Mouse (Mus musculus) heart, adult 8-10 months (tissue): ENCODE measurements around the gene Krt24. TPM values are rescaled to one million over a fixed set of nuclear protein-coding genes. Genes with fewer than 3 reads are reported as not detected.
"Not testable (repeated sequence)": the region's sequence is repeated elsewhere in the genome, so short reads cannot be mapped to it uniquely, and the experiment has no call there.

ENCODE experiments used
- DNase-seq: peaks from one replicate; pipeline ENCODE4 v3.0.0; 2022; ENCODE audit warnings: low spot score
- total RNA-seq, 4 experiments: library from RNA; stranded (reverse); gene quantifications; 2 replicates each; pipeline ENCODE4 v1.2.4; 2022

The Krt24 gene
- total RNA-seq, 4 experiments from 2014 or later = not detected

GRCm38 (mm10) chr11:99252671-99253070 is 32.4 kb downstream of the Krt24 start:
- DNase-seq = no peak

- no peak for DNase-seq
Measured at GRCm38 (mm10) chr11:99250666-99251065, 34.4 kb downstream of the Krt24 start.

DNA sequence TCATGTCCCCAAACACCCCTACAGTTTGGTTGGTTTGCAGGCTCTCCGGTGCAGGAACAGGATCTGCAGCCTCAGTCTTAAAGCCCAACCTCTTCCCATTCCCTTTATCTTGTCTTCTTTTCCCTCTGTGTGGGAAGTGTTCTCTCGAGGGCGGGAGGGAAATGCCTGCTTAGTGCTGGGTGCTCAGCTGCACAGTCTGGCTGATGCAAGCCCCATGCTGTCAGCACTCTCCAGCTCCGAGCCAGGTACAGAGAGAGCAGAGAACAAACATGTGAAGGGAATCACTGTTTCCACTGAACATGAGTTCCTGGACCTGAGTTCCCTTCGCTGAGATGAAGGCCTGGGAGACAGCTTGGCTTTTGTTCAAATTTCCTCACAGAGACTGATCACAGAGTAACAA is 34.8 kb downstream of the Krt24 start:
- DNase-seq = no peak

DNA sequence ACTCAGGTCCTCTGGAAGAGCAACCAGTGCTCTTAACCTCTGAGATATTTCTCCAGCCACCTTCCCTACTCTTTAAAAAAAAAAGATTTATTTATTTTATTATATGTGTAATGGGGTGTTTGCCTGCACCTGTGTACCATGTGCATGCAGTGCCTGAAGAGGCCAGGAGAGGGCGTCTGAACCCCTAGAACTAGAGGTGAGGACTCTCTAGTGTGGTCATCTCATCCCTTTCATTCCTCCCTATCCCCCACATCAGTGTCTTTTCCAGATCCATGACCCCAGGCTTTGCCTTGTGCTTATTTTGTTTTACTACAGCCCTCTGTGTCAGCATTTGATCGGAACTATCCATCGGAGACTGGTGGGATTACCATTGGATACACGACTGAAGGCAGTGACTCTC is 35.9 kb downstream of the Krt24 start:
- no peak for DNase-seq

- DNase-seq = no peak
Measured at GRCm38 (mm10) chr11:99247916-99248315, 37.1 kb downstream of the Krt24 start.

DNA sequence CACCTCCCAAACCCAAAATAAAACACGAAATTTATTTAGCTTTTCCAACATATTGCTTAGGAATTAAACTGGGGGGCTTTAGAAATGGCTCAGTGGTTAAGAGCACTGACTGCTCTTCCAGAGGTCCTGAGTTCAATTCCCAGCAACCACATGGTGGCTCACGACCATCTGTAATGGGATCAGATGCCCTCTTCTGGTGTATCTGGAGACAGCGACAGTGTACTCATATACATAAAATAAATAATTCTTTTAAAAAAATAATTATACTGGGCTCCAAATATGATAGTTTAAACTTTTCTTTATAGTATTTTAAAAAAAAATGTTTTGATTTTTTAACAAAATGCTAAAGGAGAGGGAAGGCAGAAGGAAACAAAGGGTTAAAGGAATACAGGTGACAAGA is 40.5 kb downstream of the Krt24 start:
- not testable (repeated sequence) for DNase-seq

- DNase-seq = peak; percentile 27
Measured at GRCm38 (mm10) chr11:99243820-99244374, 41.2 kb downstream of the Krt24 start, which contains the start of gene Krt222. Krt222 (minus strand) TSS chr11:99244085.

DNA sequence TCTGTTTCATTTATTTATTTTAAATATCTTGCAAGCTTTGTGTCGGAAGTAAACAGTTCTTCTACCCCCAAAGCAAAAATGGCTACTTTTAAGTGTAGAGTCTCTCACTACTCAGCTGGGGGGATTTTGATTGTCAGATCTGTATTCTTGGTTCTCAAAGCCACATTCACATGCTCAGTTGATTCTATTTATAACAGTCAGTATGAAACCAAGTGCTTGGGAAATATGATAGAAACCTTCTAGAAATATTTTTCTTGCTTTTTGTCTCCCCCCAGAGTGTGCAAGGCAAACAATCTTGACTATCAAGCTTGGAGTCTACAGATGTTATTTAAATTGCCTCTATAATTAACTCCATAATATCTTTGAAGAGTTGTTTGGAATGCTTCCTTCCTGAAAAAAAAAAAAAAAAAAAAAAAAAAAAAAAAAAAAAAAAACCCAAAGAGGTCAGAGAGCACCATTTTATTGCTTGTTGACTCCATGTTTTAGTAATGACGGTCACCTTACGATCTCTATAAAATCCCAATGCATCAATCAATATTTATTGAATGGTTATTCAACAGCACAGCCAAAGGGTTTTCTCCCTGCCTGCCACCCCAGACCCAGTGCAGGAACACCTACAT is 41.8 kb downstream of the Krt24 start:
- peak; percentile 8 for DNase-seq

DNA sequence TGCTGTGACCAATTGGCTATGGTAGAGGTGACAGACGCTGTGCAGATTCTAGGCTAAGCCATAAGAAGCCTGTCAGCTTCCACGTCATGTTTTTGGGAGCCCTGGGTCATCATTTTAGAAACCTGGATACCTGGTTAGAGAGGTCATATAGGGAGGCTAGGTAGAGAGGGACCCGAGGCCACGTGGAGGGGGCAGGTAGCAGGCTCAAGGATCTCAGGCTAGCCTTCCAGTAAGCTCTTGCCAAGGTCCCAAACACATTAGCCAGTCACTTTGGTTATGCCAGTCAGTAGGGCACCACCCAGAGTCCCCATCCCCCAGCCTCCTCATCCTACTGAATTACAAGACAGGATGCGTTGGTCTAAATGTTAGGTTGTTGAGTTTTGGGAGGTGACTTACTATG is 43.0 kb downstream of the Krt24 start:
- DNase-seq = no peak

DNA sequence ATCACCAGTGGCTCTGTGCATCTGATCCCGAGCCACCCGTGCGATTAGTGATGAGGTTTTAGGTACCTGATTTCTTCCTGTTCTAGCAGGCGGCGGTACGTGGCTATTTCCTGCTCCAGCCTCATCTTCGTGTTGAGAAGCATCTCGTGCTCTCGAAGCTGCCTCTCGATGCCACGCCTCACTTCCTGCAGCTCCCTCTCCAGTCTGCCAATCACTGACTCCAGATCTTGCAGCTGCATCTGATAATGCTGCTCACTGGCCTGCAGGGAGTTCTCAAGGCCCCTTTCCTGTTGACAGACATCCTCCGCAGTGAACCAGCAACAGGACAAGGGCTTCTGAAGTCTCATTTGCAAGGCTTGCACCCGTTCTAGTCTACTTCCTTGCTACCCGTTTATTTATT is 46.6 kb downstream of the Krt24 start:
- DNase-seq = no peak

DNA sequence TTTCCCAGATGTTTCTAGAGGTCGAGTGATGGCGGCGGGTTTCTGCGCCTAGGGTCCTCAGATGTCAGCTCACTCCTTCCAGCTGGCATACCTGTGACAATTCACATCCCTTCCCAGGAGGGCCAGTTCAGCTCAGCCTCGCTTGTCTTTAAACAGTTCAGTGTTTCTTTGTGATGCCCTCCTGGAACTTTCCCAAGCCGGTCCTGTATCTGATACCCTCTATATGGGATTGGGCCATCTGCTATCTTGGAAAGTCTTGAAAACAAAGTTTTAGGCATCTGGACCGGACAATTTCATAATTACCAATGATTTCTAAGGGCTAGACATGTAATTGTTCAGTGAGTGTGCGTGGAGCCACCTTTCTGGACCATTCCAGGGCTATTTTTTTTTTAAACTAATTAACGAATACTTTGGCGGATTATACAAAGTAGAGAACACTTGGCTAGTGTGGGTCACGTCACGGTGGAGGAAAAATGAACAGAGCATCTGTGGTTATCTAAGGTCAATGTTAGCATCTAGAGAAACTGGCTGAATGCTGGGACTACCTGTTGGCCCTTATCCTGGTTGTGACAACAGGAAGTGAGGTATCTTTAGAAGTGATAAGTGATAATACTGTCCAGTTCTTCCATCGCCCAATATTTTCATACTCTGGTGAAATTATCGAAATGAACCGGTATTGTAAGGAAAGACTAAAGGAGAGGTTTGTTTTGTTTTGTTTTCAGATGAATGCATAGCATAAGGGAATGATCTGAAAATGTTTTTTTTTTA is 53.8 kb downstream of the Krt24 start:
- no peak for DNase-seq

DNA sequence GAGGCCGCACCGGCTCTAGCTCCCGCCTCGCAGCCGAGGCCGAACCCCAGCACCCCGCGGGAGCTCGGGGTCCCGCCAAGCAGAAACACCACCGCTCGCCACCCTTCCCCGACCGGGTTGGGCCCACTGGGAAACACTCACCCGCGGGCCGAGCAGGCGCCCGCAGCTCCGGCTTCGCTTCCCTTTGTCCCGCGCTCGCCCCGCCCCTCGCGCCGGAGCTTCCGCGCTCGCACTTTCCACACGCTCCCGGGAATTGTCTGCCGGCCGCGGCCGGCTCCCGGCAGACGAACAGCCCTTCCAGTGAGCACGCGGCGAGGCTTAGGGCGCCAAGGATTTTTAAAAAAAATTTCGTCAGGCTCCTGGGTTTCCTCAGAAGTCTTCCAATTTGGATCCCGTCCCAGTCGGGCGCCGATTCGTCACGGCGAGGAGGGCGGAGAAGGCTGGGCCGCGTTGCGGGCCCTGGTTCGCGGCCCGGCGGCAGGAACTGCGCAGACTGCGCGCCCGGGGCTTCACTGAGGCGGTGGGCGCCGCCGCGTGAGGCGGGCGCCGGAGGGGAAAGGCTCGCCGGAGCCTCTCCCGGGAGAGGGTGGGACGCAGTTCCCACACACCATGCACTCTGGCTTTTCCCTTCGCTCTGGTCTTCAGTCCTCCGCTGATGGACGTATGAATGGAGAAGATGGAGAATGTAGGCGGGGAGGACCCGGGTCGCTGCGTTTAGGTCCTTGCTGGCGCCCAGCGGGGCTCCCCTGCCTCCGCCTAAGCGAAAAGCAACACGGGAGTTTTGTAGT is 54.6 kb downstream of the Krt24 start, which contains the start of gene Smarce1:
Smarce1 (minus strand) TSS at position 757 of the 788 bp plus-strand sequence.
- DNase-seq = peak; percentile 77

Other genes with a start within 250 kb of the Krt24 start
- 10 to 100 TPM; 79.9 to 86.6 (median 84.1) TPM for gene Igfbp4, start 244.0 kb downstream of the Krt24 start, total RNA-seq
- under 1 TPM; 0.06 to 0.43 (median 0.16) TPM for gene Tns4, start 196.0 kb downstream of the Krt24 start, total RNA-seq
- under 1 TPM in 3 of 4 experiments, not detected in 1; 0.14 to 0.57 (median 0.25) TPM for gene Ccr7, start 130.2 kb downstream of the Krt24 start, total RNA-seq
- 10 to 100 TPM; 34.8 to 44.8 (median 41.2) TPM for gene Smarce1, start 54.2 kb downstream of the Krt24 start, total RNA-seq
- gene Krt222, start 41.2 kb downstream of the Krt24 start, total RNA-seq = 10 to 100 TPM; 26.5 to 44.5 (median 31.0) TPM
- gene Krt25, start 37.7 kb upstream of the Krt24 start, total RNA-seq = not detected
- not detected for gene Krt26, start 52.7 kb upstream of the Krt24 start, total RNA-seq
- gene Krt27, start 65.8 kb upstream of the Krt24 start, total RNA-seq = not detected
- gene Krt28, start 89.6 kb upstream of the Krt24 start, total RNA-seq = not detected
- 1 to 10 TPM; 3.3 to 5.8 (median 5.0) TPM for gene Krt10, start 104.1 kb upstream of the Krt24 start, total RNA-seq
- gene Krt12, start 137.0 kb upstream of the Krt24 start, total RNA-seq = not detected
- not detected for gene Krt20, start 152.9 kb upstream of the Krt24 start, total RNA-seq
- not detected for gene Krt23, start 207.9 kb upstream of the Krt24 start, total RNA-seq
- not detected for gene Krt39, start 236.1 kb upstream of the Krt24 start, total RNA-seq